In genomic region chr5:64823431-64823830, GRCm38 (mm10) we compare ENCODE assay signal across 17 mouse cellular contexts. TPM values are rescaled to one million over a fixed set of nuclear protein-coding genes. Genes with fewer than 3 reads are reported as not detected.
A peak's percentile ranks its signal among the peaks of the same experiment; 100 is the strongest.
DNase-seq lines count a peak whose midpoint lies in the region; ATAC-seq and TF ChIP-seq lines count a peak whose summit lies in the region.
"Had no signal": no experiment of that assay in that cellular context is flagged by ENCODE, and none has a peak within 500 bp of the region (broad histone marks: within the 10 kb centered on the region; RNA-seq: fewer than 3 reads in every experiment).

No protein-coding gene starts in this region.

- TF ChIP-seq POLR2A in myocyte (IDR thresholded peaks at IDR 0.05; ENCODE audit: insufficient read length, low read depth) = no peak

- H3K9ac ChIP-seq in heart, embryonic 11.5 days (ENCODE audit: low read depth, low read length) = no peak overlapping the region
- H3K9ac ChIP-seq: embryonic facial prominence, embryonic 12.5 days; forebrain, embryonic 13.5 days; forebrain, embryonic 15.5 days; forebrain, postnatal 0 days had no signal

- WGBS in heart, embryonic 11.5 days (ENCODE audit: insufficient replicate concordance) = 97% methylated on average over 11 of the region's 11 CpGs

- H3K9me3 ChIP-seq in heart, embryonic 11.5 days (replicated peaks; ENCODE audit: control insufficient read depth, low read length) = no peaks in the 10 kb centered on the region
- H3K9me3 ChIP-seq: embryonic facial prominence, embryonic 10.5 days; embryonic facial prominence, embryonic 12.5 days; forebrain, embryonic 13.5 days; forebrain, embryonic 15.5 days had no signal

- DNase-seq in heart, adult 11 months = peak; percentile 88
- peak; percentile 11 for DNase-seq in c-Kit-negative CD71-positive TER-119-positive erythroid progenitor cells, embryonic 14.5 days (ENCODE audit: low read depth, low spot score)
- DNase-seq in thymus, postnatal 0 days (ENCODE audit: low spot score) = no peak
- DNase-seq: adrenal gland, adult 2 months; adrenal gland, postnatal 10 days; adrenal gland, postnatal 25 days; cerebellum, adult 11-12 months; cerebellum, adult 2 months; cerebellum, adult 9-11 months; cerebellum, postnatal 25 days; forebrain, postnatal 0 days had no signal

- no peaks in the 10 kb centered on the region for H3K27me3 ChIP-seq in heart, embryonic 11.5 days (ENCODE audit: control insufficient read depth, insufficient read depth, low read length)
- H3K27me3 ChIP-seq in myocyte (ENCODE audit: control insufficient read depth, insufficient read depth, insufficient read length) = no peaks in the 10 kb centered on the region
- H3K27me3 ChIP-seq: embryonic facial prominence, embryonic 12.5 days; forebrain, embryonic 13.5 days; forebrain, embryonic 15.5 days had no signal

- ATAC-seq in heart, embryonic 11.5 days (replicated peaks; ENCODE audit: insufficient number of reproducible peaks, low FRiP score, low TSS enrichment) = no peak
- ATAC-seq: forebrain, embryonic 13.5 days; forebrain, embryonic 15.5 days; forebrain, postnatal 0 days had no signal

- no peaks in the 10 kb centered on the region for H3K4me1 ChIP-seq in heart, embryonic 11.5 days (ENCODE audit: control insufficient read depth, insufficient read depth, low read length)
- H3K4me1 ChIP-seq: embryonic facial prominence, embryonic 10.5 days; embryonic facial prominence, embryonic 12.5 days; forebrain, embryonic 13.5 days; forebrain, embryonic 15.5 days had no signal

- peaks cover 20% of the 10 kb centered on the region for H3K79me2 ChIP-seq in myocyte (ENCODE audit: control insufficient read depth, insufficient read depth)

- H3K36me3 ChIP-seq in heart, embryonic 11.5 days (ENCODE audit: control insufficient read depth, insufficient read depth, low read length) = peaks cover 62% of the 10 kb centered on the region
- H3K36me3 ChIP-seq in myocyte (ENCODE audit: control insufficient read depth, insufficient read depth) = peaks cover 84% of the 10 kb centered on the region

- H3K4me2 ChIP-seq in heart, embryonic 11.5 days = no peak overlapping the region
- H3K4me2 ChIP-seq in myocyte (ENCODE audit: low read depth) = no peak overlapping the region
- H3K4me2 ChIP-seq: embryonic facial prominence, embryonic 12.5 days; forebrain, embryonic 13.5 days; forebrain, embryonic 15.5 days had no signal

- H3K4me3 ChIP-seq in heart, embryonic 11.5 days (ENCODE audit: low read depth, low read length) = no peak overlapping the region
- H3K4me3 ChIP-seq in myocyte = no peak overlapping the region
- H3K4me3 ChIP-seq: embryonic facial prominence, embryonic 10.5 days; embryonic facial prominence, embryonic 12.5 days; forebrain, embryonic 13.5 days; forebrain, embryonic 15.5 days had no signal

- H3K27ac ChIP-seq in heart, embryonic 11.5 days (ENCODE audit: low read depth, low read length) = no peak overlapping the region
- H3K27ac ChIP-seq: embryonic facial prominence, embryonic 10.5 days; embryonic facial prominence, embryonic 12.5 days; forebrain, embryonic 13.5 days; forebrain, embryonic 15.5 days had no signal

- H3ac ChIP-seq in myocyte (ENCODE audit: control insufficient read depth, insufficient read length) = no peak overlapping the region

TF ChIP-seq in myocyte, 11 proteins besides CTCF, POLR2A, EP300 and RAD21:
- peak; percentile 49 for TF ChIP-seq POLR2AphosphoS2 (IDR thresholded peaks at IDR 0.05; ENCODE audit: insufficient read length, low read depth)
- TF ChIP-seq SRF (IDR thresholded peaks at IDR 0.05; ENCODE audit: control insufficient read depth, insufficient read length, low read depth) = no peak

RNA-seq across cellular contexts. Expression of gene Klf3, which starts 20.2 kb away (rescaled TPM):
- polyA plus RNA-seq in heart, embryonic 11.5 days (2014; fragmentation: Nextera tagmentation; extraction: Ambion mirVana) = 47.3 and 58.9 TPM in 2 replicates
- polyA plus RNA-seq in myocyte (2012; fragmentation: generic; extraction: Trizol) = 27.4 TPM
- 81.6 and 112 TPM in 2 replicates for polyA plus RNA-seq in thymus, postnatal 0 days (2015; fragmentation: Nextera tagmentation; extraction: Ambion mirVana)
